Mouse (Mus musculus) thymus, postnatal 14 days (tissue): Measurements from ENCODE around the gene Fam126a.
"Not testable (repeated sequence)": the region's sequence is repeated elsewhere in the genome, so short reads cannot be mapped to it uniquely, and the experiment has no call there.

Source experiments
- DNase-seq: peaks from one replicate; pipeline ENCODE4 v3.0.0; 2021

Fam126a gene

GRCm38 (mm10) chr5:23893156-23893863 lies 137.2 kb downstream of the Fam126a start:
- DNase-seq: no peak

GRCm38 (mm10) chr5:23890734-23891133 lies 139.8 kb downstream of the Fam126a start:
- DNase-seq: peak; percentile 48

- no peak for DNase-seq
Measured at GRCm38 (mm10) chr5:23889461-23889860, 141.0 kb downstream of the Fam126a start.

GRCm38 (mm10) chr5:23887111-23887510 lies 143.4 kb downstream of the Fam126a start:
- no peak for DNase-seq

GRCm38 (mm10) chr5:23874457-23874856 lies 156.0 kb downstream of the Fam126a start:
- no peak for DNase-seq

GRCm38 (mm10) chr5:23872586-23872985 lies 157.9 kb downstream of the Fam126a start:
- no peak for DNase-seq

- not testable (repeated sequence) for DNase-seq
Measured at GRCm38 (mm10) chr5:23871323-23871722, 159.2 kb downstream of the Fam126a start.

- DNase-seq: no peak
Measured at GRCm38 (mm10) chr5:23865941-23866340, 164.5 kb downstream of the Fam126a start.
